Mouse (Mus musculus) small intestine, adult 2 months (tissue): Measurements from ENCODE around the gene Pcsk6. TPM values are rescaled to one million over a fixed set of nuclear protein-coding genes. Genes with fewer than 3 reads are reported as not detected.

Experiments used
- H3K27ac ChIP-seq: fragments of 200-500 bp; 2 replicates; pipeline ENCODE4 v1.5.1; 2012; ENCODE audit warnings: low read depth, low read length, control low read depth, inconsistent platforms; ENCODE audit not compliant: insufficient read depth
- H3K27me3 ChIP-seq: fragments of 200-500 bp; 2 replicates; pipeline ENCODE4 v1.6.1; 2012; ENCODE audit warnings: mild to moderate bottlenecking, moderate library complexity, low read length, inconsistent platforms; ENCODE audit not compliant: control insufficient read depth, insufficient read depth
- H3K36me3 ChIP-seq: fragments of 200-500 bp; 2 replicates; pipeline ENCODE4 v1.6.1; 2012; ENCODE audit warnings: mild to moderate bottlenecking, low read length, control low read depth, inconsistent platforms; ENCODE audit not compliant: control insufficient read depth, insufficient read depth
- H3K4me1 ChIP-seq: fragments of 200-500 bp; 2 replicates; pipeline ENCODE4 v1.6.1; 2012; ENCODE audit warnings: low read length, inconsistent platforms, mixed read lengths; ENCODE audit not compliant: control insufficient read depth, insufficient read depth, insufficient read length
- H3K4me3 ChIP-seq: fragments of 200-500 bp; 2 replicates; pipeline ENCODE4 v1.5.1; 2012; ENCODE audit warnings: low read depth, mild to moderate bottlenecking, control low read depth, inconsistent platforms, low read length, moderate library complexity
- CTCF ChIP-seq: fragments of 200-500 bp; IDR thresholded peaks from 2 replicates; pipeline ENCODE4 v1.5.1; 2012; ENCODE audit warnings: low read depth, mild to moderate bottlenecking, control low read depth, inconsistent platforms, low read length, moderate library complexity, mixed read lengths; ENCODE audit not compliant: insufficient replicate concordance, insufficient read length; ENCODE audit errors: extremely low read depth
- POLR2A ChIP-seq: fragments of 200-500 bp; IDR thresholded peaks from 2 replicates; pipeline ENCODE4 v1.6.1; 2012; ENCODE audit warnings: low read depth, mild to moderate bottlenecking, control low read depth, inconsistent platforms, low read length, moderate library complexity
- WGBS: fragments of 180-500 bp; shearing (Covaris S2); methylation state at CpG from one replicate; pipeline ENCODE4 v1.1.7; 2018; 5-methylcytosine and 5-hydroxymethylcytosine counted together
- polyA plus RNA-seq: library from polyadenylated mRNA; depleted of rRNA; stranded (reverse); fragments of >200 nt; gene quantifications from 2 replicates; pipeline ENCODE4 v1.2.3, GENCODE M21; 2012

Gene Pcsk6
- polyA plus RNA-seq, 1 experiment, result 11.6 TPM

DNA sequence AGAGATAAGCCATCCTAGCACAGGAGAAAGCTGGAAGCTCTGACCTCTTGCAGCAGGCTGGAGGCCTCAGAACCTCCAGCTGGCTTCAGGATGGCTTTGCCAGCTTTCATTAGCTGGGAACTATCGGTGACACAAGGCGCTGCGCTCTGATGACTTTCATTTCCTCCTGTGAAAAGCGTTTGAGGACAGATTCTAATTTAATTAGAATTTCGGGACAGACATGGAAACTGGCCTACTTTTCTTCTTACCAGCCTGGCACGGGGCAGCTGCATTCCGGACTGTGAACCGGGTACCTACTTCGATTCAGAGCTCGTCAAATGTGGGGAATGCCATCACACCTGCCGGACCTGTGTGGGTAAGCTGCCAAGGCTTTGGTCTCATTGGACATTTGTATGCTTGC, 177.2 kb downstream of the Pcsk6 start:
- no peaks in the 10 kb centered on the region for H3K4me1 ChIP-seq
- 74% methylated on average over 11 of the region's 11 CpGs for WGBS

DNA sequence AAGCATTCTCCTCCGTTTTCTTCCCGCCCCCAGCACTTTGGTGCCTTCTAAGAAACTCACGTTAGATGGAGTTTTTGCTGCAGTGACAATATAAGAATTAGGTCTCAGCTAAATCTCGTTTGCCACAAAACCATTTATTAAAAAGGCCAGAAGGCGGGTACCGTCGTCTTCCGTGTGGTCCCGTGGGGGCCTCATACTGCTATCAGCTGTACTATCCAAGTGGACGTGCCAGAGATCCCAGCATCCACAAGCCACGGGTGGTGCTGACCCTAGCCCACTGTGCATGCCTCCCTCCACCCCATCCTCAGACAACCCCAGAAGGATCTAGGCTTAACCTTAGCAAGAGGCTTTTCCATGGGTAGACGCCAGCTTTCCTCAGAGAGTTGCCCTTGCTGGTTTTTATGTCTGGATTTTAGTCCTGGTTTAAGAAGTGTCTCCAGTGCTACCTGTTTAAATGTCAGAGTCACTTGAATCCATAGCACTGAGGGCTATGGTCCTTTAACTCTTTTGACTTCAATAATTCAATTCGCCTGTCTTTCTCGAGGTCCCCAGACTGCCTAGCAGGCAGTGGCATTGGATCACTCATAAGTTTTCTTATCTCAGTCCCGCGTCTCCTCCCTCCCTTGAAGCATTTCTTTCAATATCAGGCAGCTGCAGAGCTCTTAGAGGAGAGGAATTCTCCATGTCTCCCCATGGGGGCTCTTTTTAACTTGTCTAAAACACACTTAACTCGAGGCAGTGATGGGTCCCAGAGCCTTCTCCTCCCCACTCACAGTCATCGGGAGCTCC, 178.7 kb downstream of the Pcsk6 start:
- no peaks in the 10 kb centered on the region for H3K4me1 ChIP-seq
- WGBS, result 82% methylated on average over 18 of the region's 18 CpGs
- no peaks in the 10 kb centered on the region for H3K36me3 ChIP-seq
- no peak overlapping the region for H3K27ac ChIP-seq
- no peaks in the 10 kb centered on the region for H3K27me3 ChIP-seq
- no peak overlapping the region for H3K4me3 ChIP-seq
- TF ChIP-seq CTCF (no peak), POLR2A (no peak)

More for the DNA sequence above, 177.2 kb downstream of the Pcsk6 start:
- H3K36me3 ChIP-seq, result no peaks in the 10 kb centered on the region
- TF ChIP-seq POLR2A, result no peak
- TF ChIP-seq CTCF, result no peak
- H3K4me3 ChIP-seq, result no peak overlapping the region
- no peaks in the 10 kb centered on the region for H3K27me3 ChIP-seq
- no peak overlapping the region for H3K27ac ChIP-seq

DNA sequence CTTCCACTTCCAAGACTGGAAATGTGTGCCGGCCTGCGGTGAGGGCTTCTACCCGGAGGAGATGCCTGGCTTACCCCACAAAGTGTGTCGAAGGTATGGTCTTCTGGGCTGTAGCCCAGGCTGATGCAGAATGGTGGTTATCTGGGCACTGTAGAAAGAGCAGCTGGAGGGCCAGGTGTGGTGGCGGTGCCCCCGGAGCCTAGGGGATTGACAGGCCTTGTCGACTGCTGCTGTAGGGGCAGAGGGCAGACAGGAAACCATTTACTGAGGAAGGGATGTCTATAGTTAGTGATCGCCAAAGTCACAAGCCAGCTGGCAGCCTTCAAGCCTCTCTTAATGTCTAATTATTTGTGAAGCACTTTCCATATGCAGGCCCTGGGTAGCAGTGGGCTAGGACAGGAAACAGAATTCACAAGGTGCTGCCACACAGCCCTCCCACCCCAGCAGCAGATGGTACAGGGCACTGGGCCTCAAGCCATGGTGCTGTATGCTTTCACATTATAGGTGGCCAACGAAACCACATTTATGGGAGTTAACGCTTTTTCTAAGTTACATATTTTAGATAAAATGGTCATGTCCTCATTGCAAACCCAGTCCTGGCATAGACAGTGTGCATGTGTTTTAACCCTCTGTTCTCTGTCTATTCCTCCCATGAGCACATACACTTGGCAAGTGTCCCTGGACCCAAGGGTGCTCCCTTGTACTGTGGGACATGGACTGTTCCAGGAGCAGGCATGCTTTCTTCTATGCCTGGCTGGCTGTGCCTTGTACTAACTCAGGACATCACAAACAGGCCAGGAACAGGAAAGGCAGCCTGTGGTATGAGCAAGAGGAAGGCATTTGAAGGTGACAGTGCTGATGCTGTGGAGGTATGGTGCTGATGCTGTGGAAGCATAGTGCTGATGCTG, 182.3 kb downstream of the Pcsk6 start, which contains the start of gene Gm45213:
Gm45213 (plus strand) TSS at position 51 of the 908 bp plus-strand sequence.
- Histone ChIP-seq H3K4me1 (no peaks in the 10 kb centered on the region), H3K4me3 (no peak within 1 kb of the TSS), H3K36me3 (no peaks in the 10 kb centered on the region), H3K27me3 (no peaks in the 10 kb centered on the region), H3K27ac (no peak within 1 kb of the TSS)
- WGBS, result 77% methylated on average over 10 of the region's 10 CpGs
- no peak for TF ChIP-seq CTCF
- no peak for TF ChIP-seq POLR2A

DNA sequence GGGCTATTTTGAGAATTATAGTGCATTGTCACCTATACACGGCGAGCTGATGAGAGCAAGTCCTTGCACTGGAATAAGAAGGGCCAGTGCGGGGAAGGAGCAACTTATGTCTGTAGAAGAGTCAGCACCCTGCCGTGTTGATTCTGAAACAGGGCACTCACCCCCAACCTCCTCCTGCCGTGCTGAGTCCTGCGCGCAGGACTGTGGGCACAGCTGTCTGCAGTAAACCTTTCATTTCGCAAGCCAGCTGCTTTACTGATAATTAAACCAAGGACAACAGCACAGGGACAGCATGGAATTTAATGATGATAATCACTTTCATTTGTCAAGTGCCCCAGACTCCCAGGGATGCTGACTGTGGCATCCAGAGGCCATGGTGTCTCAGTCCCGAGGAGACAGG, 183.1 kb downstream of the Pcsk6 start:
- no peaks in the 10 kb centered on the region for H3K4me1 ChIP-seq
- no peak overlapping the region for H3K4me3 ChIP-seq
- no peaks in the 10 kb centered on the region for H3K36me3 ChIP-seq
- 34% methylated on average over 9 of the region's 9 CpGs for WGBS
- no peak overlapping the region for H3K27ac ChIP-seq
- TF ChIP-seq CTCF, result no peak
- no peak for TF ChIP-seq POLR2A
- no peaks in the 10 kb centered on the region for H3K27me3 ChIP-seq

DNA sequence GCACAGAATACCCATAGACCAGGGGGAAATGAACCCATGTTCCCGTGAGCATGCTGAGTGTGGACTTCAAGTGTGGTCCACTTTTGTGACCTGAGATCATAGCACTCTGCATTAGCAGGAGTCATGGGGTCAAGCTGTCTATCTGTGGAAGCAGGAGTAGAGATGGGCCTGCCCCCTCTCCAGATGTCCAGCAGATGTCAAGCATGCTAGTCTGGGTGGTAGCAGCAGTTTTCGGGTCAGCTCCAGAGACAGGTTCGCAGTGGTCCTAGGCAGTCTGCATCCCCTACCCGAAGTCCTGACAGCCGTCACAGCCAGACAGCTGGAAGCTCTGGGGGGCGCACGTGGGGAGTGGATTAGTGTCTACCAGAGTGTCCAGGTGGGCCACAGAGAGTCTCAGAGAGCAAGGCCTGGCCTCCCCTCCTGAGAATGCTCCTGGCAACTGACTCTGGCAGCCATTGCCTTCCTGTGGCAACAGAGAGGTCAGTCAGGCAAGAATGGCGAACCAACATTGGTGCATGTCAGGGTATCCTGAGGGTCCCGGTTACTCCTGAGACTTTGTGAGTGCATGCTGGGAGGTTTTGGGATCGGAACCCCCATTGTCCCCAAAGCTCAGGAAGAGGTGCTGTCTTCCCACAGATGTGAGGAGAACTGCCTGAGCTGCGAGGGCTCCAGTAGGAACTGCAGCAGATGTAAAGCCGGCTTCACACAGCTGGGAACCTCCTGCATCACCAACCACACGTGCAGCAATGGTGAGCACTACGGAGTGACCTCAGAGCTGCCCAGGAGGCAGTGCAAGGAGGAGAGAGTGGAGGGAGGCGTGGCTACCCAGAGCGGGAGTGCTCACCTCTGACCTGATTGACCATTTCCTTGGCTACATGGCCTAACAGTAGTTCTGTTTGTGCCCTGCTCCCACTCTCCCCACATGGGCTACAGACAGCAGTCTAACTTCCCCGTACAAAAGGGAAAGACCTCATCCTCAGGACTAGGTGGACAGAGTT, 185.7 kb downstream of the Pcsk6 start:
- WGBS, result 74% methylated on average over 17 of the region's 17 CpGs
- Histone ChIP-seq H3K4me3 (no peak overlapping the region), H3K27me3 (no peaks in the 10 kb centered on the region), H3K27ac (no peak overlapping the region), H3K4me1 (no peaks in the 10 kb centered on the region), H3K36me3 (no peaks in the 10 kb centered on the region)
- TF ChIP-seq POLR2A (no peak), CTCF (no peak)

DNA sequence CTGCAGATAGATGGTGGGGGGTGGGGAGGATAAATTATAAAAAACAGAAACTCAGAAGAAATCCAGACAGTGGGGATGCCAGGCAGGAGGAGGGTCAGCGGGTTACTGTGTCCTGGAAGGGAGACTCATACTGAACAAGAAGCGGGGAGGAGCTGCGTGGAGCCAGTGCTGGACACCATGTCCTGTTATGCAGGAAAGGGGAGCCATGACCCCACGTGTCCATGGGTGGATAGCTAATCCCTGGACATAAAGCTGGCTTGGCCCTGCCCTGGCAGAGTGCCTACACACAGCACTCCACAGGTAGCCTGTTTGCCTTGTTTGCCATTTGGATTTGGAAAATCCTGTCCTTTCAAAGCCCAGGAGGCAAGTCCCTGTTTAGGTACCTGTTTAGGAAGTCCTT, 186.4 kb downstream of the Pcsk6 start:
- H3K4me1 ChIP-seq, result no peaks in the 10 kb centered on the region
- no peaks in the 10 kb centered on the region for H3K27me3 ChIP-seq
- 83% methylated on average over 4 of the region's 4 CpGs for WGBS
- no peak overlapping the region for H3K4me3 ChIP-seq
- H3K27ac ChIP-seq, result no peak overlapping the region
- no peak for TF ChIP-seq CTCF
- no peak for TF ChIP-seq POLR2A
- H3K36me3 ChIP-seq, result no peaks in the 10 kb centered on the region
